Mouse (Mus musculus): ENCODE measurements around the gene Pygm.

Pygm gene

DNA sequence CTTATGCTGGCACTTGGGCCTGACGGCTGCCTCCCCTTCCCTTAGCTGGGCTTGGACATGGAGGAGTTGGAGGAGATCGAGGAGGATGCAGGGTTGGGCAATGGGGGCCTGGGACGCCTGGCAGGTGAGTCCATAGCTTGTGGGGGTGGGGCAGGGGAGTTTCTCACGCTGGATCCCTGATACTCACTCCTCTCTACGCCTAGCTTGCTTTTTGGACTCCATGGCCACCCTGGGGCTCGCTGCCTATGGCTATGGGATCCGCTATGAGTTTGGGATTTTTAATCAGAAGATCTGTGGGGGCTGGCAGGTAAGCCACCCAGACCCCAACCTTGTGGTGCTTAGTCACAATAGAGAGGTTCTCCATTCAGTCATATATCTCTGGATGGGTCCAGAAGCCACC is 1.6 kb downstream of the Pygm start:
- DNase-seq (ENCODE audit: low read depth, low spot score), result no peak

- DNase-seq (ENCODE audit: low read depth, low spot score), result no peak
Observed at GRCm38 (mm10) chr19:6386234-6386633, 2.0 kb downstream of the Pygm start.

- DNase-seq (ENCODE audit: low read depth, low spot score), result no peak
Observed at GRCm38 (mm10) chr19:6388006-6388405, 3.8 kb downstream of the Pygm start.

GRCm38 (mm10) chr19:6389803-6390202 is 5.6 kb downstream of the Pygm start:
- DNase-seq (ENCODE audit: low read depth, low spot score), result no peak

- DNase-seq (ENCODE audit: low read depth, low spot score), result no peak
Observed at GRCm38 (mm10) chr19:6390251-6390650, 6.1 kb downstream of the Pygm start.

GRCm38 (mm10) chr19:6392743-6393393 is 8.7 kb downstream of the Pygm start:
- DNase-seq (ENCODE audit: low read depth, low spot score), result no peak

GRCm38 (mm10) chr19:6393637-6394036 is 9.4 kb downstream of the Pygm start:
- DNase-seq (ENCODE audit: low read depth, low spot score), result no peak

- DNase-seq (ENCODE audit: low read depth, low spot score), result no peak
Observed at GRCm38 (mm10) chr19:6396237-6396636, 12.0 kb downstream of the Pygm start.

DNA sequence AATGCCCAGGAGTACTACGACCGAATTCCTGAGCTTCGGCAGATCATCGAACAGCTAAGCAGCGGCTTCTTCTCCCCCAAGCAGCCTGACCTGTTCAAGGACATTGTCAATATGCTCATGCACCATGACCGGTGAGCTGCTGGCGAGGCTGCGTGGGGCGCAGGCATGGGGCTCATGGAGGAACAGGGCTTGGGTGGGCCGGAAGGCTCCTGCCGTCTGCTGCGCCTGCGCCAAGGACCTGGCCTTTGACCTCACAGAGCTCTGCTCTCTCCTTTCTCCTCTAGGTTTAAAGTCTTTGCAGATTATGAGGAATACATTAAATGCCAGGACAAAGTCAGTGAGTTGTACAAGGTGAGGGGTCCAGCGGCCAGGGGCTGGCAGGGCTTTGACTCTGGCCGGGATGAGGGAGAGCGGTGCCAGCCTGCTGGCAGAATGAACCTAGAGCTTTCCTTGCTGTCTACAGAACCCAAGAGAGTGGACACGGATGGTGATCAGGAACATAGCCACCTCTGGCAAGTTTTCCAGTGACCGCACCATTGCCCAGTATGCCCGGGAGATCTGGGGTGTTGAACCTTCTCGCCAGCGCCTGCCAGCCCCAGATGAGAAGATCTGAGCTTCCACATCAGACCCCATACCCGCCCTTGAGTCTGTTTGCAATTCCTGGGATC is 13.5 kb downstream of the Pygm start:
- no peak for DNase-seq (ENCODE audit: low read depth, low spot score)

DNA sequence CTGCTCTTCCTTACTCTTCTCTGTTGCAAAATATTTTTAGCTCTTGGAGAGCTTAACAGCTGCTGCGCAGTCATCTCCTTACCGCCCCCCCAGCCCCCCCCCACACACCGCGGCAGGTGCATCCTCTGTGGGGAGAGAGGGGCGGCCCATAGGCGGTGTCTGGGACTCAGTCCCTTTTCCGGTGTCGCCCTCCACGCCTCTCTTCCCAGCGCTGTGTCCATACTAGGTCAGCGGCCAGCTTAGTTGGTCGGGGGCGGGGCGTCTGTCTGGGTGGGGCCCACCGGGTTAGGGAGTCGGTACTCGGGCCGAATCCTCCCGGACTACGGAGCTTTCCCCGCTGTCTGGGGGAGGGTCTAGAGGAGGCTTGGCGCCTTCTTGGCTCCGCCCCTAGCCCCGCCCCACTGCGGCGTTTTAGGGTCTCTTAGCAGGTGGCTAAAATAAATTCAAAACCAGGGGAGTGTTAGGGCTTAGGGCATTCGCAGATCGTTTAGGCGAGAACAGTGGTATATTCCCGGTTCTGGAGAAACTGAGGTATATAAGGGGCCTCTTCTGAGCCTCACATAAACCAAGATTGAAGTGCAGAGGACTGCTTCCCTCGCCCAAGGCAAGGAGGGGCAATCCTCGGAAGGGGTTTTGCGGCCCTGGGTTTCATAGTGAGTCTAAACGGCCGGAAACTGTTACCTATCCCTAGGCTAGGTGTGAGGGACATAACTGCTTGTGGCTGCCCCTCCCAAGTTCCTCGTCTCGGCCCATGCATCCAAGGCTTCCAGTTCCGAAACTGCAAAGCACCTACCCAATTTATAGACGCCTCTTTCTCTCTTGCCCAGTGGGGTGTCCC is 14.5 kb downstream of the Pygm start:
- DNase-seq (ENCODE audit: low read depth, low spot score), result no peak

DNA sequence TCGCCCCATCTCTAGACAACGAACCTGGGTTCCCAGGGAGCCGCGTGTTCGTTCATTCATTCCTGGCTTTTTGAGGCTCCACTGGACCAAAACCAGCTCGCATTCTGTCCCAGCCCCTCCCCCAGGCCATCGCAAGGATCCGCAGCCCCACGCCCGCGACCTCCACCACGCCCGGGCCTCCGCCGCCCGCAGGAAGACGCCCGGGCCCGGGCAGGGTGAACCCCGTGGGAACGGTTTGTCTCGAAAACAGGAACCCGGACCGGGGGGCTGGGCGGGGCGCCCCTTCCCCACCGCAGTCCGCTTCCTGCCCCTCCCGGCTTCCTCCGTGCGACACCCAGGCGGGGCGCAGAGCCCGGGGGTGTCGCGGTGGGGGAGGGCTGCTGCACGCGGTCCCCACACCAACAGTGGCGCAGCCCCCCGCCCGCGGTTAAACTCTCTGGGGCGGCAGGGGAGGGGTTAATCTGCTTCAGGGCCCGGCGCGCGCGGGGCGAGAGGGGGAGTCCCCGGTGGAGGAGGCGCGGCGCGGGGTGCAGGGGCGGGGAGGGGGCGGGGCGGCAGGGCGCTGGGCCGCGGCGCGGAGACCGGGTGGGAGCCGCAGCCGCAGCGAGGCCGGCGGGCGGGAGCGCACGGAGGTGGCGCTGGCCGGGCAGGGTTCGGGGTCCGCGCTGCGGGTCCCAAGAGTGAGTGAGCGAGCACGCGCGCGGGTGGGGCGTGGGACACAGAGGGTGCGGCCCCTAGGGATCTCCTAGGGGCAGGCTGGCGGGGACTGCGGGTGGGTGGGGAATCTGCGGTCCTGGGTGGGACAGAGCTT is 15.3 kb downstream of the Pygm start, which contains the start of gene Rasgrp2:
Rasgrp2 (plus strand) TSS at position 56 of the 811 bp plus-strand sequence.
- no peak for DNase-seq (ENCODE audit: low read depth, low spot score)

DNA sequence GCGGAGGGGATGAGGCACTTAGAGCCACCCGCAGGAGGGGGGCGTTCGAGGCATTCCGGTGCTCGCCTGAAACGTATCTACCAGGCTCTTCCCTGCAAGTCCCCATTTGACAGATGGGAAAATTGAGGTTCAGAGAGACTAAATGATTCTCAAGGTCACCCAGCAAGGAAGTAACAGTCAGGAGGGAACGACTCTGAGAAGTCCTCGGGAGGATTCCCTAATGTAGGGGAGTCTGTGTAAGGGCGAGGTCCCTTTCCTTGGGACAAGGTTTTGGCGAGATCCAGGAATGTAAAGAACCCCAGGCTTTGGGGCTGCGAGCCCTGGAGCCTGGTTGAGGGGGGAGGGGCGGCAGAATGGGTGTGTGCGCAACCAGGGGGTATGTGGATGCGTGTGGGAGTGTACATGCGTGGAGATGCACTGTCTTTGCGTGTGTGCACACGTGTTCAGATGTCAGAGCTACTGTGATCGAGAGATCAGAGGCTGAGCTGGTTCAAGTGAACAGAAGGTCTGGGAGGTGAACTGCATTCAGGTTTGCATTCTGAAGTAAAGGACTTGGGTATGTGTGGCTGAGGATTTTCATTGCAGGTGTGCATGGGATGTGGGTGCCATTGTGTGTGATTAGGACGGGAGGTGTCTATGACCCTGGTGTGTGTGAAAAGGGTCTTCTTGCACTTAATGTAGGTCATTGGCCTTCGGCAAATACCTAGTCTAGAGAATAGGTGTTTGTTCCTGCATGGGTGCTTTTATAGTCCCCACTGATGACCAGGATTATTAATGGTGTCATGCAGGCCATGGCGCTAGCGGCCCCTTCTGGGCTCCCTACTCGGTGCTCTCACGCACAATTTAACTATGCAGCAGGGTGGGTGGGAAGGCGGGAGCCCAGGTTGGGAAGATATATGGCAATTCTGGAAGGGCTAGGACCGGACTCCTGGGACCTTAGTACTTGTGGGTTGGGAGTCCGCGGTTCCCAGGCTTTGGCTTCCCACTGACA is 16.2 kb downstream of the Pygm start:
- DNase-seq (ENCODE audit: low read depth, low spot score), result no peak

- DNase-seq (ENCODE audit: low read depth, low spot score), result no peak
Observed at GRCm38 (mm10) chr19:6401131-6401815, 17.1 kb downstream of the Pygm start.

DNA sequence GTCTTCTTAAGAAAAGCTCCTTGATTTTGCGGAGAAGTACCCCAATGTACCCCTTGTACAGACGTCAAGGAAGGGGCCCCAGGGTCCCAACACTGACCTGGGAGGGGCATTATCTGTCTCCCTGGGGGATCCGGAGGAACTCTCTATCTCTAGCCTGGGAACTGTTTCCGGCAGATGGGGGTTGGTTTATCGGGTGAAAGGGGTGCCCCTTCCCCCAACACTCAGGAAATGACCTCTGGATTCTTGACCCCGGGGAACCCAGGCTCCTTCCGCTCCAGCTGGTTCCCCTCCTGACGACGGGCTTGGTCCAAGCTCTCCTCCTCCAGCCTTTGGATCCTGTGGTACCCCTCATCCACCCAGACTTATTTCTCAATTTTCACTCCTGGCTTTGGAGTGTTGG is 17.8 kb downstream of the Pygm start:
- no peak for DNase-seq (ENCODE audit: low read depth, low spot score)

DNA sequence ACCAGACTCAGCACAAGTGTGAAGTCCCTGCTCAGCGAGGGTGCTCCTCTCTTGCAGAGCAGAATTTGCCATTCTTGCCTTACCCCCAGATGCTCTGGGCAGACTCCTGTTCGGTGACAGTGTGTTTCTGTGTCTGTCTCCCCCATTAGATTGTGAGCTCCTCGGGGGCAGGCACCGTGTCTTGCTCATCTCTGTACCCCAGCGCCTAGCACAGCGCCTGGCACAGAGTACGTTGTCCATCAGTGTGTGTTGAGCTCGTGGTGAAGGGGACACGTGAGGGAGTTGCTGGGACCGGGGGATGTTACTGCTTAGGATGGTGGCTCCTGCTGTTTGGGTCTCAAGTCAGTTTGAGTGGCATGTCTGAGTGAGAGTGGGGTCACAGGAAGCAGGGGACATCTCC is 19.7 kb downstream of the Pygm start:
- no peak for DNase-seq (ENCODE audit: low read depth, low spot score)

- no peak for DNase-seq (ENCODE audit: low read depth, low spot score)
Observed at GRCm38 (mm10) chr19:6405433-6405832, 21.2 kb downstream of the Pygm start.

GRCm38 (mm10) chr19:6407109-6407508 is 22.9 kb downstream of the Pygm start:
- no peak for DNase-seq (ENCODE audit: low read depth, low spot score)

DNA sequence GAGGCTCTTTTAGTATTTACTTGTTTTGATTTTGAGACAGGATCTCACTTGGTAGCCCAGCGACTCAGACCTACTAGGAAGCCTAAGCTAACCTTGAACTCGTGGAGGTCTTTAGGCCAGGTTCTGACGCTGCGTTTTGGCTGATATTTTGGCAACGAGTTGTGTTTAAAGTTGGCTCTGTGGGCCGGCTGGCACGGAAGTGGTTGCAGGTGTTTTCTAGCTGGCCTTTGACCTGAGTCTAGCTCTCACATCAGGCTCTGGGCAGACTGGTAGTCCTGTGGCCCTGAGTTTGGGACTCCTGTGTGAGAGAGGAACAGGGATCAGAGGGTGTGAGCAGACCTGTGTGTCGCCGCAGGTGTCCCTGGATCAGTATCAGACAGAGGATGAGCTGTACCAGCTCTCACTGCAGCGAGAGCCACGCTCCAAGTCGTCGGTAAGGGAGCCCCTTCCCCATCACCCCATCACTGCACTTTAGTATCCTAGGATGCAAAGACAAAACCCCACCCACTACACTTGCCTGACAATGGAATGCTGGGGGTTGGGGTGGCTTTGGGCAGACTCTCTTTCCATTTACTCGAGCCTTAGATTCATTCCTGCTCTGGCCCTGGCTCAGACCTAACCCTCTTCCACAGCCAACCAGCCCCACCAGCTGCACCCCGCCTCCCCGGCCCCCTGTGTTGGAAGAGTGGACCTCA is 23.8 kb downstream of the Pygm start:
- DNase-seq (ENCODE audit: low read depth, low spot score), result no peak

GRCm38 (mm10) chr19:6408749-6409148 is 24.6 kb downstream of the Pygm start:
- DNase-seq (ENCODE audit: low read depth, low spot score), result no peak
